Mouse (Mus musculus): ENCODE measurements around the gene Rps6ka2. TPM values are rescaled to one million over a fixed set of nuclear protein-coding genes. Genes with fewer than 3 reads are reported as not detected.

The Rps6ka2 gene
- total and polyA plus RNA-seq, 2 experiments from 2014 or later: 15.4 to 38.9 TPM

- no peak overlapping the region for H3K9ac ChIP-seq (replicated peaks; ENCODE audit: low read length)
- H3K27ac ChIP-seq: no peak overlapping the region; the same call in 1 of the 2 replicates
- no peak overlapping the region for H3K4me3 ChIP-seq (ENCODE audit: low read length)
- no peak overlapping the region for H3K4me2 ChIP-seq (ENCODE audit: low read depth, low read length)
- H3K27me3 ChIP-seq (ENCODE audit: insufficient read depth, low read length): no peaks in the 10 kb centered on the region
- 54% methylated on average over 15 of the region's 15 CpGs for WGBS
- peak; percentile 78 for DNase-seq (ENCODE audit: low spot score)
- no peaks in the 10 kb centered on the region for H3K4me1 ChIP-seq (ENCODE audit: insufficient read depth, low read length)
- H3K36me3 ChIP-seq (ENCODE audit: insufficient read depth, low read length): 0 out of 2 replicates have a peak, but pooled peaks cover 14% of the 10 kb centered on the region
- no peak for TF ChIP-seq CTCF (IDR thresholded peaks at IDR 0.05; ENCODE audit: low read depth)
- ATAC-seq: peak; percentile 52
- no peaks in the 10 kb centered on the region for H3K9me3 ChIP-seq (ENCODE audit: low read length)
These were observed 108.9 kb downstream of the Rps6ka2 start for GRCm38 (mm10) chr17:7278702-7279242.

- H3K4me3 ChIP-seq (ENCODE audit: low read length): no peak overlapping the region
- no peaks in the 10 kb centered on the region for H3K27me3 ChIP-seq (ENCODE audit: insufficient read depth, low read length)
These were observed 109.3 kb downstream of the Rps6ka2 start for GRCm38 (mm10) chr17:7279251-7279650.

GRCm38 (mm10) chr17:7284297-7284910 is 114.5 kb downstream of the Rps6ka2 start:
- Histone ChIP-seq H3K9me3 (ENCODE audit: low read length) (no peaks in the 10 kb centered on the region), H3K4me3 (ENCODE audit: low read length) (no peak overlapping the region), H3K36me3 (ENCODE audit: insufficient read depth, low read length) (0 out of 2 replicates have a peak, but pooled peaks cover 4% of the 10 kb centered on the region), H3K4me1 (ENCODE audit: insufficient read depth, low read length) (no peaks in the 10 kb centered on the region; the same call in 1 of the 2 replicates), H3K27ac (peak overlapping the region; percentile 51; the same call in 1 of the 2 replicates), H3K4me2 (ENCODE audit: low read depth, low read length) (no peak overlapping the region), H3K27me3 (ENCODE audit: insufficient read depth, low read length) (no peaks in the 10 kb centered on the region), H3K9ac (replicated peaks; ENCODE audit: low read length) (no peak overlapping the region)
- DNase-seq (ENCODE audit: low spot score): peak; percentile 54
- TF ChIP-seq CTCF (IDR thresholded peaks at IDR 0.05; ENCODE audit: low read depth): no peak
- 0 out of 2 replicates have a peak, but pooled peaks have one; percentile 43 for ATAC-seq
- 50% methylated on average over 8 of the region's 8 CpGs for WGBS

More at GRCm38 (mm10) chr17:7279251-7279650, 109.3 kb downstream of the Rps6ka2 start:
- Histone ChIP-seq H3K27ac (no peak overlapping the region; the same call in 1 of the 2 replicates), H3K4me2 (ENCODE audit: low read depth, low read length) (no peak overlapping the region), H3K4me1 (ENCODE audit: insufficient read depth, low read length) (no peaks in the 10 kb centered on the region), H3K9ac (replicated peaks; ENCODE audit: low read length) (no peak overlapping the region), H3K36me3 (ENCODE audit: insufficient read depth, low read length) (0 out of 2 replicates have a peak, but pooled peaks cover 14% of the 10 kb centered on the region), H3K9me3 (ENCODE audit: low read length) (no peaks in the 10 kb centered on the region)
- no peak for DNase-seq (ENCODE audit: low spot score)
- no peak for ATAC-seq
- TF ChIP-seq CTCF (IDR thresholded peaks at IDR 0.05; ENCODE audit: low read depth): no peak
- 72% methylated on average over 9 of the region's 9 CpGs for WGBS

GRCm38 (mm10) chr17:7285292-7285691 is 115.4 kb downstream of the Rps6ka2 start:
- H3K27ac ChIP-seq: peak overlapping the region; percentile 51; the same call in 1 of the 2 replicates
- ATAC-seq: no peak

GRCm38 (mm10) chr17:7286422-7287050 is 116.6 kb downstream of the Rps6ka2 start:
- WGBS: 60% methylated on average over 12 of the region's 12 CpGs
- Histone ChIP-seq H3K9ac (replicated peaks; ENCODE audit: low read length) (no peak overlapping the region), H3K4me3 (ENCODE audit: low read length) (no peak overlapping the region), H3K9me3 (ENCODE audit: low read length) (no peaks in the 10 kb centered on the region), H3K27me3 (ENCODE audit: insufficient read depth, low read length) (no peaks in the 10 kb centered on the region), H3K27ac (peak overlapping the region; percentile 56), H3K36me3 (ENCODE audit: insufficient read depth, low read length) (0 out of 2 replicates have a peak, but pooled peaks cover 4% of the 10 kb centered on the region), H3K4me1 (ENCODE audit: insufficient read depth, low read length) (no peaks in the 10 kb centered on the region; the same call in 1 of the 2 replicates), H3K4me2 (ENCODE audit: low read depth, low read length) (no peak overlapping the region)
- DNase-seq (ENCODE audit: low spot score): peak; percentile 38
- no peak for ATAC-seq
- no peak for TF ChIP-seq CTCF (IDR thresholded peaks at IDR 0.05; ENCODE audit: low read depth)

More at GRCm38 (mm10) chr17:7285292-7285691, 115.4 kb downstream of the Rps6ka2 start:
- no peak for TF ChIP-seq CTCF (IDR thresholded peaks at IDR 0.05; ENCODE audit: low read depth)
- Histone ChIP-seq H3K4me3 (ENCODE audit: low read length) (no peak overlapping the region), H3K9ac (replicated peaks; ENCODE audit: low read length) (no peak overlapping the region), H3K27me3 (ENCODE audit: insufficient read depth, low read length) (no peaks in the 10 kb centered on the region), H3K9me3 (ENCODE audit: low read length) (no peaks in the 10 kb centered on the region), H3K4me2 (ENCODE audit: low read depth, low read length) (no peak overlapping the region), H3K4me1 (ENCODE audit: insufficient read depth, low read length) (no peaks in the 10 kb centered on the region; the same call in 1 of the 2 replicates), H3K36me3 (ENCODE audit: insufficient read depth, low read length) (0 out of 2 replicates have a peak, but pooled peaks cover 4% of the 10 kb centered on the region)
- no peak for DNase-seq (ENCODE audit: low spot score)
- WGBS: 86% methylated on average over 12 of the region's 12 CpGs

GRCm38 (mm10) chr17:7292012-7292684 is 122.2 kb downstream of the Rps6ka2 start:
- TF ChIP-seq CTCF (IDR thresholded peaks at IDR 0.05; ENCODE audit: low read depth): no peak
- Histone ChIP-seq H3K4me3 (ENCODE audit: low read length) (no peak overlapping the region), H3K4me2 (ENCODE audit: low read depth, low read length) (no peak overlapping the region), H3K9ac (replicated peaks; ENCODE audit: low read length) (no peak overlapping the region), H3K36me3 (ENCODE audit: insufficient read depth, low read length) (no peaks in the 10 kb centered on the region), H3K9me3 (ENCODE audit: low read length) (no peaks in the 10 kb centered on the region), H3K27me3 (ENCODE audit: insufficient read depth, low read length) (no peaks in the 10 kb centered on the region), H3K4me1 (ENCODE audit: insufficient read depth, low read length) (no peaks in the 10 kb centered on the region), H3K27ac (no peak overlapping the region)
- WGBS: 38% methylated on average over 11 of the region's 11 CpGs
- DNase-seq (ENCODE audit: low spot score): peak; percentile 74
- ATAC-seq: peak; percentile 82
